Mouse (Mus musculus) kidney, postnatal 0 days (tissue): ENCODE data around the gene Gm12569. TPM values are rescaled to one million over a fixed set of nuclear protein-coding genes. Genes with fewer than 3 reads are reported as not detected.

Experiments
- ATAC-seq: fragments of 200-750 bp; cut with Nextera tagmentation; replicated peaks from 2 replicates; pipeline ENCODE4 v1.8.0; 2017; ENCODE audit warnings: low read depth, moderate number of reproducible peaks, moderate TSS enrichment, moderate library complexity; ENCODE audit not compliant: low FRiP score
- DNase-seq: peaks from one replicate; pipeline ENCODE4 v3.0.0-alpha.2; 2016; ENCODE audit warnings: low spot score
- H3K27ac ChIP-seq: fragments of 300-500 bp; sonication (generic); 2 replicates; pipeline ENCODE4 v1.5.1; 2014; ENCODE audit warnings: mild to moderate bottlenecking
- H3K27me3 ChIP-seq: fragments of 300-500 bp; sonication (generic); 2 replicates; pipeline ENCODE4 v1.6.1; 2014; ENCODE audit warnings: low read length, mixed read lengths; ENCODE audit not compliant: insufficient read depth
- H3K36me3 ChIP-seq: fragments of 300-500 bp; sonication (generic); 2 replicates; pipeline ENCODE4 v1.6.1; 2014; ENCODE audit warnings: low read length, mixed read lengths; ENCODE audit not compliant: insufficient read depth
- H3K4me1 ChIP-seq: fragments of 300-500 bp; sonication (generic); replicated peaks from 2 replicates; pipeline ENCODE4 v1.6.1; 2014; ENCODE audit warnings: antibody characterized with exemption, low read length, mixed read lengths; ENCODE audit not compliant: insufficient read depth
- H3K4me2 ChIP-seq: fragments of 300-500 bp; sonication (generic); 2 replicates; pipeline ENCODE4 v1.6.1; 2014; ENCODE audit warnings: mild to moderate bottlenecking, low read length, moderate library complexity, mixed read lengths
- H3K4me3 ChIP-seq: fragments of 300-500 bp; sonication (generic); replicated peaks from 2 replicates; pipeline ENCODE4 v1.5.1; 2014; ENCODE audit warnings: low read depth, low read length
- H3K9ac ChIP-seq: fragments of 300-500 bp; sonication (generic); 2 replicates; pipeline ENCODE4 v1.6.1; 2014; ENCODE audit warnings: low read depth, low read length
- H3K9me3 ChIP-seq: fragments of 300-500 bp; sonication (generic); replicated peaks from 2 replicates; pipeline ENCODE4 v1.6.1; 2016; ENCODE audit warnings: low read length, inconsistent platforms, mixed read lengths
- CTCF ChIP-seq: IDR thresholded peaks from 2 replicates; pipeline ENCODE4 v1.5.1; 2016; ENCODE audit warnings: antibody characterized with exemption, low read depth, mild to moderate bottlenecking, moderate library complexity
- WGBS: fragments of 180-500 bp; shearing (Covaris S2); extraction: QIAGEN DNeasy Blood & Tissue Kit; methylation state at CpG from one replicate; pipeline ENCODE4 v1.1.7; 2014; 5-methylcytosine and 5-hydroxymethylcytosine counted together
- polyA plus RNA-seq: library from polyadenylated mRNA; unstranded; fragments of >200 nt; fragmentation: Nextera tagmentation; extraction: Ambion mirVana; gene quantifications from 2 replicates; pipeline ENCODE4 v1.2.1, GENCODE M21; 2015

Gm12569 gene
- polyA plus RNA-seq, 1 experiment from 2014 or later = not detected

GRCm38 (mm10) chr11:51264352-51264751 is 44.1 kb downstream of the Gm12569 start:
- peak overlapping the region; percentile 85 for H3K4me3 ChIP-seq
- no peak for TF ChIP-seq CTCF

GRCm38 (mm10) chr11:51265326-51265725 is 45.1 kb downstream of the Gm12569 start:
- Histone ChIP-seq H3K4me3 (no peak overlapping the region), H3K9me3 (no peaks in the 10 kb centered on the region), H3K36me3 (peaks cover 3% of the 10 kb centered on the region; the same call in 1 of the 2 replicates), H3K9ac (no peak overlapping the region), H3K27me3 (no peaks in the 10 kb centered on the region), H3K4me1 (peaks cover 13% of the 10 kb centered on the region; the same call in 1 of the 2 replicates), H3K27ac (no peak overlapping the region), H3K4me2 (peak overlapping the region; percentile 81; the same call in 1 of the 2 replicates)
- peak; percentile 63; the same call in 1 of the 2 replicates for TF ChIP-seq CTCF
- 52% methylated on average over 3 of the region's 3 CpGs for WGBS
- ATAC-seq (no peak), DNase-seq (peak; percentile 74)

More at GRCm38 (mm10) chr11:51264352-51264751, 44.1 kb downstream of the Gm12569 start:
- H3K4me1 ChIP-seq = peaks cover 13% of the 10 kb centered on the region; the same call in 1 of the 2 replicates
- H3K36me3 ChIP-seq = no peaks in the 10 kb centered on the region; the same call in 1 of the 2 replicates
- DNase-seq (peak; percentile 61), ATAC-seq (no peak)
- H3K27ac ChIP-seq = no peak overlapping the region
- H3K27me3 ChIP-seq = no peaks in the 10 kb centered on the region
- H3K9ac ChIP-seq = no peak overlapping the region
- no peaks in the 10 kb centered on the region for H3K9me3 ChIP-seq
- H3K4me2 ChIP-seq = peak overlapping the region; percentile 81
- WGBS = 4% methylated on average over 6 of the region's 6 CpGs

- Histone ChIP-seq H3K4me2 (no peak overlapping the region), H3K36me3 (peaks cover 54% of the 10 kb centered on the region), H3K4me3 (no peak overlapping the region), H3K9me3 (no peaks in the 10 kb centered on the region), H3K4me1 (no peaks in the 10 kb centered on the region), H3K27me3 (no peaks in the 10 kb centered on the region), H3K9ac (no peak overlapping the region), H3K27ac (no peak overlapping the region)
- no peak for ATAC-seq
- no peak for TF ChIP-seq CTCF
- WGBS = 80% methylated on average over 1 of the region's 1 CpGs
- DNase-seq = no peak
Observed at GRCm38 (mm10) chr11:51274418-51274817, 54.1 kb downstream of the Gm12569 start.

Other genes starting within 250 kb of the Gm12569 start
- gene Olfr1377, start 238.5 kb upstream of the Gm12569 start, polyA plus RNA-seq = not detected in 2 replicates
- gene Olfr51, start 216.9 kb upstream of the Gm12569 start, polyA plus RNA-seq = not detected in 2 replicates
- not detected in 2 replicates for gene Olfr54, start 206.2 kb upstream of the Gm12569 start, polyA plus RNA-seq
- not detected in 2 replicates for gene Olfr1375, start 172.4 kb upstream of the Gm12569 start, polyA plus RNA-seq
- 9.2 and 10.9 TPM in 2 replicates for gene Zfp354a, start 161.2 kb upstream of the Gm12569 start, polyA plus RNA-seq
- 90.0 and 96.8 TPM in 2 replicates for gene Clk4, start 41.3 kb downstream of the Gm12569 start, polyA plus RNA-seq
- gene BC049762, start 42.6 kb downstream of the Gm12569 start, polyA plus RNA-seq = 0.74 and 1.0 TPM in 2 replicates
- gene Col23a1, start 69.4 kb downstream of the Gm12569 start, polyA plus RNA-seq = 6.0 and 6.8 TPM in 2 replicates